Mouse (Mus musculus) lung, postnatal 0 days (tissue): ENCODE measurements at regions not wholly inside any gene's neighbourhood (a gene's known extent, or its start where the extent isn't known, plus 50 kb on each side); places are given as distances from the start of the nearest gene placed in this dataset.
A peak's percentile ranks its signal among the peaks of the same experiment; 100 is the strongest.

Source experiments
- ATAC-seq: fragments of 200-750 bp; cut with Nextera tagmentation; 2 replicates; pipeline ENCODE4 v1.8.0; 2017; ENCODE audit warnings: moderate library complexity
- DNase-seq: peaks from one replicate; pipeline ENCODE4 v3.0.0-alpha.2; 2016; ENCODE audit warnings: low spot score
- H3K27ac ChIP-seq: fragments of 300-500 bp; sonication (generic); 2 replicates; pipeline ENCODE4 v1.5.1; 2014; ENCODE audit warnings: antibody characterized with exemption, mild to moderate bottlenecking, low read length, mixed read lengths
- H3K27me3 ChIP-seq: fragments of 300-500 bp; sonication (generic); replicated peaks from 2 replicates; pipeline ENCODE4 v1.6.1; 2014; ENCODE audit warnings: low read length, mixed read lengths; ENCODE audit not compliant: insufficient read depth
- H3K36me3 ChIP-seq: fragments of 300-500 bp; sonication (generic); 2 replicates; pipeline ENCODE4 v1.6.1; 2014; ENCODE audit warnings: low read length, mixed read lengths; ENCODE audit not compliant: insufficient read depth
- H3K4me1 ChIP-seq: fragments of 300-500 bp; sonication (generic); 2 replicates; pipeline ENCODE4 v1.6.1; 2014; ENCODE audit warnings: antibody characterized with exemption, low read depth, low read length, mixed read lengths; ENCODE audit not compliant: insufficient read depth
- H3K4me2 ChIP-seq: fragments of 300-500 bp; sonication (generic); replicated peaks from 2 replicates; pipeline ENCODE4 v1.6.1; 2014; ENCODE audit warnings: low read depth, mild to moderate bottlenecking, low read length, moderate library complexity, mixed read lengths
- H3K4me3 ChIP-seq: fragments of 300-500 bp; sonication (generic); 2 replicates; pipeline ENCODE4 v1.5.1; 2014; ENCODE audit warnings: low read depth, low read length
- H3K9ac ChIP-seq: fragments of 300-500 bp; sonication (generic); replicated peaks from 2 replicates; pipeline ENCODE4 v1.6.1; 2014; ENCODE audit warnings: low read depth, mild to moderate bottlenecking
- H3K9me3 ChIP-seq: fragments of 300-500 bp; sonication (generic); 2 replicates; pipeline ENCODE4 v1.6.1; 2016; ENCODE audit warnings: low read length, mixed read lengths
- CTCF ChIP-seq: IDR thresholded peaks from 2 replicates; pipeline ENCODE4 v1.5.1; 2016; ENCODE audit warnings: antibody characterized with exemption, mild to moderate bottlenecking
- EP300 ChIP-seq: IDR thresholded peaks from 2 replicates; pipeline ENCODE4 v1.6.1; 2016; ENCODE audit warnings: antibody characterized with exemption, mild to moderate bottlenecking, control low read depth
- WGBS: fragments of 180-500 bp; shearing (Covaris S2); extraction: QIAGEN DNeasy Blood & Tissue Kit; methylation state at CpG from one replicate; pipeline ENCODE4 v1.1.7; 2014; 5-methylcytosine and 5-hydroxymethylcytosine counted together

- Histone ChIP-seq H3K27ac (no peak overlapping the region), H3K4me2 (no peak overlapping the region), H3K36me3 (no peaks in the 10 kb centered on the region), H3K9me3 (no peaks in the 10 kb centered on the region), H3K9ac (no peak overlapping the region), H3K4me1 (no peaks in the 10 kb centered on the region), H3K4me3 (no peak overlapping the region), H3K27me3 (no peaks in the 10 kb centered on the region)
- no peak for TF ChIP-seq EP300
- TF ChIP-seq CTCF = no peak
- DNase-seq = peak; percentile 6
- no peak for ATAC-seq
Observed at GRCm38 (mm10) chr10:15321480-15321879, 603.5 kb upstream of the Gje1 start.

- 68% methylated on average over 2 of the region's 2 CpGs for WGBS
- Histone ChIP-seq H3K27me3 (no peaks in the 10 kb centered on the region), H3K4me3 (no peak overlapping the region), H3K9me3 (no peaks in the 10 kb centered on the region), H3K27ac (no peak overlapping the region), H3K4me1 (no peaks in the 10 kb centered on the region), H3K36me3 (no peaks in the 10 kb centered on the region), H3K9ac (no peak overlapping the region), H3K4me2 (no peak overlapping the region)
- no peak for DNase-seq
- no peak for ATAC-seq
- no peak for TF ChIP-seq EP300
Observed at GRCm38 (mm10) chr10:15317017-15317607, 599.1 kb upstream of the Gje1 start.

DNA sequence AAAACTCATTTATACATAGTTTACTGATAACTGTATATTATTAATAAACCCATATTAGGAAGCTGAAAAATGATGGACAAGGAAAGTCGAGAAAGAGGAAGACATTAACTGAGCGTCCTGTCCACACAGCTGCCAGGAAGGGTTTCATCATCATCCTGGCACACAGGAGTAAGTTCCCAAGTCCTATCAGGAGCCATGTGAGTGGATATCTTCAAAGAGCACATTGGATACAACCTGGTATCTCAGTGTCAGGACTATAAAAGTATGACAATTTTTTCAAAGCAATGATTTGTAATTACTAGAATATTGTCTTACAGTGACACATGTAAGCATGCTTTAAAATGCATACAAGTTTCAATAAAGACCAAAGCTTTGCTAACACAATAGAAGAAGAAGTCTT lies 592.6 kb upstream of the Gje1 start:
- ATAC-seq (no peak), DNase-seq (no peak)
- Histone ChIP-seq H3K36me3 (no peaks in the 10 kb centered on the region), H3K4me2 (no peak overlapping the region), H3K27me3 (no peaks in the 10 kb centered on the region), H3K4me1 (no peaks in the 10 kb centered on the region), H3K9me3 (no peaks in the 10 kb centered on the region), H3K4me3 (no peak overlapping the region), H3K27ac (no peak overlapping the region), H3K9ac (no peak overlapping the region)
- 42% methylated on average over 2 of the region's 2 CpGs for WGBS
- no peak for TF ChIP-seq EP300
- TF ChIP-seq CTCF = no peak

DNA sequence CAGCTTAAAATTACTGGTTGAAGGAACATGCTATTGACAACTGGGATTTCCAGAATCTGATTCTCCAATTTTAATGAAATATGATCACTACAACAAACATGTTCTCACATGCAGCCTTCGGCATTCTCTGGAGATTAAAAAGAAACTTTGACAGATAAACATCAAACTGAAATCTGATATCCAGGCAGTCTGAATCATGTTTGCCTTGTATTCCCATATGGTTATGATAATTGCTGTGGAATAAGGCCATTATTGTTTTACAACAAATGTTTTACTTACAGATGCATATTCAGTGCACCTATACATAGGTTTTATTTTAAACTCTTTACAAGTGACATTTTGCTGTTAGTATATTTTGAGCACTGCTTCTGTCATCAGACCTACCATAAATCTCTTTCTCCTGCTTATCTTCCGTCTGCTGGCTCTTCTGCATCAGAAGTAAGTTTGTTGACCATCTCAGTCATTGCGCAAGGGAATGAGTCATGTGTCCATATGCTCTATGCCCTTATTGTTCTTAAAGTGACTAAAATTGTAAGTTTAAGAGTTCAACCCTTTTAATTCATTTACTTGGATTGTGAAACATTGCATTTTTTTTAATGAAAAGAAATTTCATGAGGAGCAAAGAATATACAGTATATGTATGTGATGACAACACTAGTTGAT lies 587.9 kb upstream of the Gje1 start:
- ATAC-seq = no peak
- 61% methylated on average over 3 of the region's 3 CpGs for WGBS
- Histone ChIP-seq H3K9me3 (no peaks in the 10 kb centered on the region), H3K9ac (no peak overlapping the region), H3K4me3 (no peak overlapping the region), H3K27me3 (no peaks in the 10 kb centered on the region), H3K27ac (no peak overlapping the region), H3K4me2 (no peak overlapping the region), H3K4me1 (no peaks in the 10 kb centered on the region), H3K36me3 (no peaks in the 10 kb centered on the region)
- peak; percentile 7 for DNase-seq
- TF ChIP-seq CTCF = no peak
- no peak for TF ChIP-seq EP300

GRCm38 (mm10) chr10:15300199-15301085 lies 582.4 kb upstream of the Gje1 start:
- DNase-seq = peak; percentile 83
- 31% methylated on average over 8 of the region's 8 CpGs for WGBS
- Histone ChIP-seq H3K4me1 (no peaks in the 10 kb centered on the region), H3K36me3 (no peaks in the 10 kb centered on the region), H3K4me3 (no peak overlapping the region), H3K27me3 (no peaks in the 10 kb centered on the region), H3K27ac (no peak overlapping the region), H3K9me3 (no peaks in the 10 kb centered on the region), H3K4me2 (peak overlapping the region; percentile 27), H3K9ac (no peak overlapping the region)
- ATAC-seq = peak; percentile 85
- TF ChIP-seq CTCF (peak; percentile 91), EP300 (no peak)
